Mouse (Mus musculus): Measurements from ENCODE around the gene Ppil4. TPM values are rescaled to one million over a fixed set of nuclear protein-coding genes. Genes with fewer than 3 reads are reported as not detected.

Gene Ppil4
- polyA plus RNA-seq, 2 experiments, result 9.4 to 20.7 TPM

GRCm38 (mm10) chr10:7781214-7781613 lies 11.5 kb upstream of the Ppil4 start:
- H3K4me1 ChIP-seq (replicated peaks; ENCODE audit: control insufficient read depth in 2 of 2, insufficient read depth in 2 of 2, low read length in 1 of 2), result peaks cover 6 to 8% of the 10 kb centered on the region in 2 experiments; a peak in 3 of 4 replicates
- peak overlapping the region; percentile 12; the same call in 1 of the 2 replicates for H3K27ac ChIP-seq
- no peaks in the 10 kb centered on the region for H3K27me3 ChIP-seq (ENCODE audit: control insufficient read depth, insufficient read depth, low read length)
- 41% methylated on average over 3 of the region's 3 CpGs for WGBS (ENCODE audit: insufficient replicate concordance)
- no peaks in the 10 kb centered on the region for H3K9me3 ChIP-seq (ENCODE audit: control insufficient read depth, low read length)
- DNase-seq (ENCODE audit: low read depth in 3 of 3, low spot score in 3 of 3) (no peak), ATAC-seq (ENCODE audit: insufficient read depth) (no peak)
- H3K4me2 ChIP-seq (ENCODE audit: low read depth), result peak overlapping the region; percentile 75
- H3K36me3 ChIP-seq (replicated peaks; ENCODE audit: control insufficient read depth, insufficient read depth, low read depth), result no peaks in the 10 kb centered on the region
- TF ChIP-seq CTCF (IDR thresholded peaks at IDR 0.05; ENCODE audit: low read depth) (no peak), EP300 (IDR thresholded peaks at IDR 0.05; ENCODE audit: low read depth) (no peak)
- peak overlapping the region; percentile 39; the same call in 1 of the 2 replicates for H3K9ac ChIP-seq (replicated peaks)
- H3K4me3 ChIP-seq (ENCODE audit: insufficient read depth in 1 of 2, low read depth in 2 of 2, low read length in 2 of 2), result peak overlapping the region; percentile 59 to 100

GRCm38 (mm10) chr10:7787319-7787718 lies 5.4 kb upstream of the Ppil4 start:
- DNase-seq (ENCODE audit: low read depth in 3 of 3, low spot score in 3 of 3) (no peak), ATAC-seq (ENCODE audit: insufficient read depth) (no peak)
- H3K4me3 ChIP-seq (ENCODE audit: insufficient read depth in 1 of 2, low read depth in 2 of 2, low read length in 2 of 2), result no peak overlapping the region
- no peak overlapping the region for H3K9ac ChIP-seq (replicated peaks)
- no peaks in the 10 kb centered on the region for H3K9me3 ChIP-seq (ENCODE audit: control insufficient read depth, low read length)
- H3K4me1 ChIP-seq (replicated peaks; ENCODE audit: control insufficient read depth in 2 of 2, insufficient read depth in 2 of 2, low read length in 1 of 2), result peaks cover 0 to 4% of the 10 kb centered on the region in 2 experiments; a peak in 3 of 4 replicates
- 44% methylated on average over 2 of the region's 2 CpGs for WGBS (ENCODE audit: insufficient replicate concordance)
- no peak overlapping the region for H3K27ac ChIP-seq
- H3K36me3 ChIP-seq (replicated peaks; ENCODE audit: control insufficient read depth, insufficient read depth, low read depth), result peaks cover 5% of the 10 kb centered on the region
- H3K27me3 ChIP-seq (ENCODE audit: control insufficient read depth, insufficient read depth, low read length), result no peaks in the 10 kb centered on the region
- TF ChIP-seq CTCF (IDR thresholded peaks at IDR 0.05; ENCODE audit: low read depth) (no peak), EP300 (IDR thresholded peaks at IDR 0.05; ENCODE audit: low read depth) (no peak)
- H3K4me2 ChIP-seq (ENCODE audit: low read depth), result no peak overlapping the region

GRCm38 (mm10) chr10:7792254-7792750 lies 389 bp upstream of the Ppil4 start:
- peaks cover 21% of the 10 kb centered on the region for H3K36me3 ChIP-seq (replicated peaks; ENCODE audit: control insufficient read depth, insufficient read depth, low read depth)
- H3K4me3 ChIP-seq (ENCODE audit: insufficient read depth in 1 of 2, low read depth in 2 of 2, low read length in 2 of 2), result peak overlapping the region; percentile 97 to 98
- no peaks in the 10 kb centered on the region for H3K27me3 ChIP-seq (ENCODE audit: control insufficient read depth, insufficient read depth, low read length)
- peak overlapping the region; percentile 96 for H3K9ac ChIP-seq (replicated peaks)
- peak overlapping the region; percentile 70 for H3K27ac ChIP-seq
- under 1% methylated on average over 10 of the region's 10 CpGs for WGBS (ENCODE audit: insufficient replicate concordance)
- peaks cover 9% of the 10 kb centered on the region in 2 experiments for H3K4me1 ChIP-seq (replicated peaks; ENCODE audit: control insufficient read depth in 2 of 2, insufficient read depth in 2 of 2, low read length in 1 of 2)
- H3K4me2 ChIP-seq (ENCODE audit: low read depth), result peak overlapping the region; percentile 92
- peak; percentile 31; the same call in 1 of the 2 replicates for ATAC-seq (ENCODE audit: insufficient read depth)
- DNase-seq (ENCODE audit: low read depth in 3 of 3, low spot score in 3 of 3), result no peak
- H3K9me3 ChIP-seq (ENCODE audit: control insufficient read depth, low read length), result no peaks in the 10 kb centered on the region
- TF ChIP-seq EP300 (IDR thresholded peaks at IDR 0.05; ENCODE audit: low read depth) (0 out of 2 replicates have a peak, but pooled peaks have one; percentile 0), CTCF (IDR thresholded peaks at IDR 0.05; ENCODE audit: low read depth) (no peak)

GRCm38 (mm10) chr10:7801258-7801657 lies 8.6 kb downstream of the Ppil4 start:
- no peaks in the 10 kb centered on the region for H3K27me3 ChIP-seq (ENCODE audit: control insufficient read depth, insufficient read depth, low read length)
- no peak overlapping the region for H3K4me2 ChIP-seq (ENCODE audit: low read depth)
- no peak for TF ChIP-seq CTCF (IDR thresholded peaks at IDR 0.05; ENCODE audit: low read depth)
- no peak for TF ChIP-seq EP300 (IDR thresholded peaks at IDR 0.05; ENCODE audit: low read depth)
- no peak overlapping the region for H3K9ac ChIP-seq (replicated peaks)
- peaks cover 79% of the 10 kb centered on the region for H3K36me3 ChIP-seq (replicated peaks; ENCODE audit: control insufficient read depth, insufficient read depth, low read depth)
- H3K9me3 ChIP-seq (ENCODE audit: control insufficient read depth, low read length), result no peaks in the 10 kb centered on the region
- H3K27ac ChIP-seq, result no peak overlapping the region
- DNase-seq (ENCODE audit: low read depth in 3 of 3, low spot score in 3 of 3) (no peak), ATAC-seq (ENCODE audit: insufficient read depth) (no peak)
- H3K4me1 ChIP-seq (replicated peaks; ENCODE audit: control insufficient read depth in 2 of 2, insufficient read depth in 2 of 2, low read length in 1 of 2), result no peaks in the 10 kb centered on the region
- 24% methylated on average over 3 of the region's 3 CpGs for WGBS (ENCODE audit: insufficient replicate concordance)
- no peak overlapping the region for H3K4me3 ChIP-seq (ENCODE audit: insufficient read depth in 1 of 2, low read depth in 2 of 2, low read length in 2 of 2)

GRCm38 (mm10) chr10:7802519-7803140 lies 9.9 kb downstream of the Ppil4 start:
- 70% methylated on average over 2 of the region's 2 CpGs for WGBS (ENCODE audit: insufficient replicate concordance)
- no peaks in the 10 kb centered on the region for H3K4me1 ChIP-seq (replicated peaks; ENCODE audit: control insufficient read depth in 2 of 2, insufficient read depth in 2 of 2, low read length in 1 of 2)
- no peak for ATAC-seq (ENCODE audit: insufficient read depth)
- no peak overlapping the region for H3K4me3 ChIP-seq (ENCODE audit: insufficient read depth in 1 of 2, low read depth in 2 of 2, low read length in 2 of 2)
- DNase-seq (ENCODE audit: low read depth in 3 of 3, low spot score in 3 of 3), result no peak
- no peak overlapping the region for H3K4me2 ChIP-seq (ENCODE audit: low read depth)
- no peak overlapping the region for H3K27ac ChIP-seq
- TF ChIP-seq EP300 (IDR thresholded peaks at IDR 0.05; ENCODE audit: low read depth), result no peak
- no peak for TF ChIP-seq CTCF (IDR thresholded peaks at IDR 0.05; ENCODE audit: low read depth)
- H3K9ac ChIP-seq (replicated peaks), result no peak overlapping the region
- H3K27me3 ChIP-seq (ENCODE audit: control insufficient read depth, insufficient read depth, low read length), result no peaks in the 10 kb centered on the region
- no peaks in the 10 kb centered on the region for H3K9me3 ChIP-seq (ENCODE audit: control insufficient read depth, low read length)
- peaks cover 73% of the 10 kb centered on the region for H3K36me3 ChIP-seq (replicated peaks; ENCODE audit: control insufficient read depth, insufficient read depth, low read depth)
